Mouse (Mus musculus) naive thymus-derived CD4-positive, alpha-beta T cell, adult 5 months (primary cell): ENCODE results near the gene Ilkap. TPM values are rescaled to one million over a fixed set of nuclear protein-coding genes. Genes with fewer than 3 reads are reported as not detected.

ENCODE experiments used
- polyA plus RNA-seq: library from polyadenylated mRNA; unstranded; fragments of 100-300 nt; shearing (Covaris generic); gene quantifications from one replicate; pipeline ENCODE4 v1.2.1, GENCODE M21; 2017

The Ilkap gene
- 125 TPM for polyA plus RNA-seq

GRCm38 (mm10) chr1:91398260-91399062 lies at the start of gene Ilkap:
Gene Ilkap (minus strand): TSS chr1:91398815.

GRCm38 (mm10) chr1:91413898-91414594 lies 15.4 kb upstream of the Ilkap start, which contains the start of gene Hes6:
Gene Hes6 (minus strand): TSS chr1:91414038.

GRCm38 (mm10) chr1:91366215-91367108 lies 32.2 kb downstream of the Ilkap start, which contains the start of gene Erfe:
Gene Erfe (plus strand): TSS chr1:91366430.

GRCm38 (mm10) chr1:91350841-91351240 lies 47.8 kb downstream of the Ilkap start, which contains the start of gene Klhl30:
Gene Klhl30 (plus strand): TSS chr1:91351016.

Other genes with a start within 250 kb of the Ilkap start
- gene Ramp1, start 219.0 kb downstream of the Ilkap start, polyA plus RNA-seq = 35.9 TPM
- gene Ube2f, start 148.5 kb downstream of the Ilkap start, polyA plus RNA-seq = 51.0 TPM
- 16.2 TPM for gene Scly, start 100.5 kb downstream of the Ilkap start, polyA plus RNA-seq
- not detected for gene Espnl, start 76.7 kb downstream of the Ilkap start, polyA plus RNA-seq
- not detected for gene Klhl30, start 47.8 kb downstream of the Ilkap start, polyA plus RNA-seq
- not detected for gene Erfe, start 32.4 kb downstream of the Ilkap start, polyA plus RNA-seq
- 42.5 TPM for gene Hes6, start 15.2 kb upstream of the Ilkap start, polyA plus RNA-seq
- gene Per2, start 60.5 kb upstream of the Ilkap start, polyA plus RNA-seq = 8.5 TPM
- 4.4 TPM for gene Traf3ip1, start 95.8 kb upstream of the Ilkap start, polyA plus RNA-seq
- 6.9 TPM for gene Asb1, start 141.7 kb upstream of the Ilkap start, polyA plus RNA-seq